Mouse (Mus musculus) cerebellum, postnatal 4 days (tissue): Measurements from ENCODE around the gene Nudt16l1.

Experiments used
- DNase-seq, 2 experiments: peaks; one replicate each; pipeline ENCODE4 v3.0.0; 2022; ENCODE audit warnings: low spot score in 2 of 2, mixed read lengths in 1 of 2

Gene Nudt16l1

GRCm38 (mm10) chr16:4913783-4914735, 24.5 kb upstream of the Nudt16l1 start:
- peak; percentile 69 to 80 for DNase-seq

- DNase-seq: no peak
Measured at GRCm38 (mm10) chr16:4915931-4916330, 22.6 kb upstream of the Nudt16l1 start.

GRCm38 (mm10) chr16:4916608-4917007, 22.0 kb upstream of the Nudt16l1 start:
- DNase-seq: no peak

GRCm38 (mm10) chr16:4920556-4920955, 18.0 kb upstream of the Nudt16l1 start:
- no peak for DNase-seq

- DNase-seq: no peak
Measured at GRCm38 (mm10) chr16:4922481-4922880, 16.1 kb upstream of the Nudt16l1 start.

- DNase-seq: no peak
Measured at GRCm38 (mm10) chr16:4923996-4924395, 14.6 kb upstream of the Nudt16l1 start.

- DNase-seq: no peak
Measured at GRCm38 (mm10) chr16:4927967-4928366, 10.6 kb upstream of the Nudt16l1 start.

GRCm38 (mm10) chr16:4928474-4928873, 10.1 kb upstream of the Nudt16l1 start:
- no peak for DNase-seq

- no peak for DNase-seq
Measured at GRCm38 (mm10) chr16:4932429-4932828, 6.1 kb upstream of the Nudt16l1 start.

GRCm38 (mm10) chr16:4935430-4935829, 3.1 kb upstream of the Nudt16l1 start:
- DNase-seq: no peak

GRCm38 (mm10) chr16:4935931-4936703, 2.4 kb upstream of the Nudt16l1 start:
- DNase-seq: no peak

- no peak for DNase-seq
Measured at GRCm38 (mm10) chr16:4937351-4938190, 990 bp upstream of the Nudt16l1 start.

GRCm38 (mm10) chr16:4938989-4939388, 428 bp downstream of the Nudt16l1 start:
- DNase-seq: peak; percentile 90 to 94

- DNase-seq: no peak
Measured at GRCm38 (mm10) chr16:4939412-4939811, 851 bp downstream of the Nudt16l1 start.

GRCm38 (mm10) chr16:4940311-4940850, 1.8 kb downstream of the Nudt16l1 start:
- no peak for DNase-seq

- no peak for DNase-seq
Measured at GRCm38 (mm10) chr16:4941016-4941415, 2.5 kb downstream of the Nudt16l1 start.

GRCm38 (mm10) chr16:4942868-4943267, 4.3 kb downstream of the Nudt16l1 start:
- DNase-seq: no peak

GRCm38 (mm10) chr16:4943431-4943830, 4.9 kb downstream of the Nudt16l1 start:
- no peak for DNase-seq

GRCm38 (mm10) chr16:4945415-4945814, 6.9 kb downstream of the Nudt16l1 start:
- DNase-seq: no peak

GRCm38 (mm10) chr16:4946155-4946554, 7.6 kb downstream of the Nudt16l1 start:
- no peak for DNase-seq

GRCm38 (mm10) chr16:4947378-4947777, 8.8 kb downstream of the Nudt16l1 start:
- DNase-seq: no peak
